Mouse (Mus musculus) mesoderm, embryonic 11.5 days (tissue): ENCODE measurements at regions not wholly inside any gene's neighbourhood (a gene's known extent, or its start where the extent isn't known, plus 50 kb on each side); places are given as distances from the start of the nearest gene placed in this dataset.
A peak's percentile ranks its signal among the peaks of the same experiment; 100 is the strongest.

ENCODE experiments used
- DNase-seq: peaks from one replicate; pipeline ENCODE4 v3.0.0-alpha.2; 2012; ENCODE audit warnings: low read depth, low spot score

DNA sequence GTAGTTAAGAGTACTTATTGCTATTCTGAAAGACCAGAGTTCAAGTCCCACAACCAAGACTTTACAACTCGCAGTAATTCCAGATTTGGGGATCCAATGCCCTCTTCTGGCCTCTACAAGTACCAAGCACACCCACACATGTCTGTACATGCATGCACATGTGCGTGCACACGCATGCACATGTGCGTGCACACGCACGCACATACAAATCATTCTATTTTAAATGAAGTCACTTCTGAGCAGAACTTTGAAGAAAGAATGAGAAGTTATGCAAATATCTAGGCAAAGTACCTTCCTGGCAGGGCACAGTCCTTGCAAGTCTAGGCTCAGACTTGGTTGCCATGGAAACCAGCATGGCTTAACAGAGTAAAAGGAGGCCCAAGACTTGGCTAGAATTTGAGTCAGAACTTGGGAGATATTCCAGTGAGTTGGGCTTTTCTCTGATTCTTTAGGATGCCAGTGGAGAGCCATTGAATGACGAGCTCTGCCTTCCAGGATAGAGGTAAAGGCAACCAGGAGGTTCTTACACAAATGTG is 265.4 kb upstream of the Atp2b1 start:
- no peak for DNase-seq

DNA sequence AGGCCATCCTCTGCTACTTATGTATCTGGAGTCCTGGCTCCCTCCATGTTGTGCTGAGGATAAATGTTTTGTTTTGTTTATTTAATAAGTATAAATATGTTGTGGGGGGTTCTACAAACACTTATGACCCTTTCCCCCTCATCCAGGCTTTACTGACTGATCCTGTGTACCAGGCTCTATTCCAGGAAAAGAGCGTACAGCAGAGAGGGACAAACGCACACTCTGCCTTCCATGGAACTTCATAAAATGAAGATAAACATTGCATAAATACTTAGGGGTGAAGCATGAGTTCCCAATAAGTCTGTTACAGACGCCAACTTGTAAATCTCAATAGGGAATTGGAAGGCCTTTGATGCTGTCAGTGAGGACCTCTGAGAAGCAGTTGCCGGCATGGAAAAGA is 263.7 kb upstream of the Atp2b1 start:
- no peak for DNase-seq

DNA sequence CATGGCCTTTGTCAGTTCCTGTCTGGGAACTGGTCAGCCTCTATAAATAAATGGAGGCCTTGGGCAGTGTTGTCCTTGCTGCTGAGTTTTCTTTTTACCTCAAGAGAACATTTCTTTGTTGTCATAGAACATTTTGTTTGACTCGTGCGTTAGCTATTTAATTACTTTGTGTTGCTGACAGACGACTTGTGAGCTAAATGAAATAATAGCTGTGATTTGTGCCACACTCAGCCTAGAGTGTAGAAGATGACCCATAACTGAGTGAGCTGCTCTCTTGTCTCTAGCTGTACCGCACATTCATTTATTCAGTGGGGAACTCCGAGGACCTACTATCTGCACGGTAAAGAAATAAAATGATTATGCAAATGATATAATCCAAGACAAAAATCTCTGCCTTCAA is 263.1 kb upstream of the Atp2b1 start:
- DNase-seq, result no peak

DNA sequence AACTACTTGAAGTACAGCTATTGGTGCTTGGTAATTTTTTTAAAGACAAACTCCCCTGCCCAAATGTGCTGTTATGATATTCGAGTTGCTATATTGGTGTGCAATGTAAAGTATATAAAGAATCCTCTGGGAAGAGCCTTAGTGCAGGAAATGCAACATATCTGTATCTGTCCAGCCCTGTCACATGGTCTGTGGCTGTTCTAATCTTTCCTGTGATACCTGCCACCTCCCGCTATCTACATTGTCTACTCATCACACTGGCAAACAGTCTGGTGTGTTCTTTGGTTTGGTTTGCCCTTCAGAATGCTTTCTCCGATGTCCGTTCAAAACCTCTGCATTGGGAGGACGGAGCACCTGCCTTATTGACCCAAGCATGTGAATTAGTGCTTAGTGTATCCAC is 262.6 kb upstream of the Atp2b1 start:
- DNase-seq, result no peak

DNA sequence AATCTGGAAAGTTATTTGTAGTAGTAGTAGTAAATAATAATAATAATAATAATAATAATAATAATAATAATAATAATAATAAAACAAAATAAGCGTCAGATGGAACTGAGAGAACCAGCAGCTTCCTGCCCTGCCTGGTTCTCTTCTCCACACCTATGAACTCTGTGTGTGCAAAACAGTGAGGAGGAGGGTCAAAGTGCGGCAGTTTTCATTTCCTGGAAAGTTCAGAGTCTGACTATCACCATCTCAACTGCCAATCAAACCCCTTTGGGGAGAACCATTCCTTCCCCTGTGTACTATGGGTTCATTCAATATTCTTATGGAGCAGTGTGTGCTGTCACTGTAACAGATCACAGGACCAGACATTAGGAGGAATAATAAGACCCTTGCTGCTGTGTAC is 262.1 kb upstream of the Atp2b1 start:
- no peak for DNase-seq

DNA sequence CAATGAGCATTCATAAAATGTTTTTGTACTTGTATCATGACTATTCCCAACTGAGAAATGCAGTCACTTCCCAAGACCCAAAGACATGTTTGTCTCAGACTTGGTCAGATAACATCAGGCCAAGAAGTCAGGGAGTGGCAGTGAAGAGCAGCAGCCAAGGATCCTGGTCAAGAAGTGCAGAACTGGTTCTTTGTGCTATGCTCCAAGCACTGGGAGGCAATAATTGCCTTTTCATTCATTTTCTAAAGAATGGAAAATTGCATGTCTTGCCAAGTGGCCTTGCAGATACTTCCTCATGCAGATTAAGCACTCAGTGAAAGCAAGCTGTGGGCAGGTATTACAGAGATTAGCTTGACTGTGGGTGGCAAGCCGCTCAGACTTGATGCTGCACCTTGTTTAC is 253.5 kb upstream of the Atp2b1 start:
- DNase-seq, result no peak

DNA sequence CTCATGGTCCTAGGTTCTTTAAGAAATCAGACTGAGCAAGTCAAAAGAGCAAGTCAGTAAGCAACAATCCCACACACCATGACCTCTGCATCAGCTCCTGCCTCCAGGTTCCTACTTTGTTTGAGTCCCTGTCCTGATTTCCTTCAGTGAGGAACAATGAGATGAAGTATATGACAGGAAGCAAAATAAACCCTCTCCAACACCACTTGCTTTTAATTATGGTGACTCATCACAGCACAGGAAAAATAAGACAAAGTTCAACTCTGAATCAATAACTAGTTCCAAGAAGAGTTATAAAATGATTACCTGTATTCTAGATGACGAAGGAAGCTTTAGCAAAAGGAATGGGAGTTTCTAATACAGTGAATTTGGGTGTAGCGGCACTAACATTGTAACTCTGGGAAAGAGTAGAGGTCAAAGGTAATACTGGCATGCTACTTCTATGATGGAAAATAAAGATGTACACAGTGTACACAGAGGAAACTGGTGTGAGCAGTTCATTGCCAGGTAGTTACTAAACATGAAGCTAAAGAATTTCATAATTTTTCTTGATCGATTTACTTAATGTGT is 248.2 kb upstream of the Atp2b1 start:
- DNase-seq, result no peak

DNA sequence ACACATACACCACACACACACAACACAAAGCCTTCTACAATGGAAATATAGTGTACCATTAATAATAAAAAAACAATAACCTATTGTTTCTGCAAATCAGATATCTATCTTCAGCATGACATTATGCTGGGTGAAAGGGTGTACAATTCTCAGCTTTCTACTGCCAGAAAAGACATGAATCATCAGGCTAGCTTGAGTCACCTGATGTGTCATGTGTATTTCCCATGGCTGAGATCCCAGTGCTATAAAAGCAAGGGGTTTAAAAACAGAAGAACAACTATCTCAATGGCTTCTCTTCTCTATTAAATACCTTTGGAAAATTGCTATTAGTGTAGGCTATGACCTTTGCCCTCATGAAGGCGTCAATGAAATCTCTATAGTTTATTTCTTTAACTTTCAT is 246.5 kb upstream of the Atp2b1 start:
- DNase-seq, result no peak

DNA sequence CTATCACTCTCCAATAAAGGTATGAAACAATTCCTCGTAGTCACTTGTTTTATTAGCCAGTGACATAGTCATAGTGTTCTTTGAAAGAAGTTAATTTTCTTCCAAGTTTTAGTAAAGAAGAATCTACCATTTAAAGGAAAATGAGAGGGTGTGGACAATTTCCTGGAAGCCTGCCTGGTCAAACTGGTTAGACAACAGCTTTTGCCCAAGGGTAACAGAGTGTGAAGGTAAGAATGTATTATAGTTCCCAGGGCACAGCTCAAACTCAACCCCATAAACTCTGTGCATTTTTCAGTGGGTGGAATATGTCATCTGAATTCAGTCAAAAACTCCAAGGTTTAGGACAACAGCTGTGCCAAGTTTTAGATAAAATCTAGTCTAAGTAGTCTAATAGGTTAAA is 240.1 kb upstream of the Atp2b1 start:
- no peak for DNase-seq

DNA sequence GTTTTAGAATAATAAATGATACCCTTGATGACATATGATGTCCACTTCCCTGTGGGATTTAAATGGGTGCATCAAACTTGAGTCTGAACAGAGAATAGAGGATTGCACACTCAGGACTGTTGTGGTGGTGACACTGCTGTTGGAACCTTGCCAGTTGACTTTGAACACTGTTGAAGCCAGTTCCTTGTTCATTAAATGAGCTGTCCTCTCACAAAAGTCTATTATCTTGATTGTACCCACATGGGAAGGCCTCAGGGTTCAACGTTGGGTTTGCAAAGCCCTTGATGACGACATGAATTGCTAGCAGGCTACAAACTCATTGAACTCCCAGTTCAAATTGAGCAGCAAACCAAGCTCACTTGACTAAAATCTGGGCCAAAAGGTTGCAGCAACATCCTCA is 237.3 kb upstream of the Atp2b1 start:
- no peak for DNase-seq

DNA sequence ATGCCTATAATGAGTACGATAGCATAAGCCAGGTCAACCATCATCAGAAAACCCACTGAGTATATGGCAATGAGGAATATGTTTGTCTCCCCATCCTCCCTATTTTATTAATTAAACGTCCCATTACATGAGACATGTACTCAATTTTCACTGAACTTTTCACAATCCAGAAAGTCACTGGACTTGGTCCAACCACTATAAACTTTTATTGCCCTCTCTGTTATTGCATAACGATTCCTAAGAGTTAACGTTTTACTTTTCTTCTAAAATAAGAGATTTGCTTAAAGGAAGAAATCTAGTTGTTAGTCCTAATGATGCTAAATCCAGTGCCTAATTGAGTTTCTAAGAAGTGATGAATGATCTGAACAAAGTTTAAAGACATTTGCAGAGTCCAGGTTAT is 236.0 kb upstream of the Atp2b1 start:
- no peak for DNase-seq

DNA sequence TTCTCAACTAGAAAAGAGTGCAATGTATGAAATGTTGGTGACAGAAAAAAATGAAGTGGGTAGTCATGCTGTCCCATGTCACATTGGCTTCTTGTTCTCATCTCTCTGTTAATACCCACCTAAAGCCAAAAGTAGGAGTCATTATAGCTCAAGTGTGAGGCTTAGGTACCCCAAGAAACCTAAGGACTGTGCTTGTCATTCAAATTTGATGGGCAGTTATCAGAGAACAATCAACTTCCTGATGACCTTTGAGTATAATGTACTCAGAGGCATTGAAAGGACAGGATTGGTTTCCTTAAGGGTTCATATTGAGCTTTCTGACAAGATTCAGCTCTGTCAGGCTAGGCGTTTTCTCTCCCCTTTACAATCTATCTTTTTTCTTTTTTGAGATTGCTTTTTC is 231.8 kb upstream of the Atp2b1 start:
- no peak for DNase-seq

DNA sequence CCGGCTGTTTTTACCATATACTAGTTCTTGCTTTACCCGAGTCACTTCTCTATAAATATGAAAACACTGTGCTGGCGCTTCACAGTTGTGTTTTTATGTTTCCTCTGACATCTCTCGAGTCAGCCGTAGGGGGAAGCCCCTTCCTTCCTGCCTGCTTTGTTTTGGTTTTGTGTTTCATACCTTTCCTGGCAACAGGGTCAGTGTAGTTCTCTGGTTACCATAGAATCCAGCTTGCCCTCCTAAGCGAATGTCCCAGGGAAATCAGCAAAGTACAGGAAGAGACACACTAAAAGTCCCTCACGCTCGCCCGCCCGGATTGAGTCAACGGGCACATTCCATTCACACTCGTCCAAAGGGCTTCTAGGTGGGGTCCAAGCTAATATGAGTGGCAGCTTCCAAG is 230.0 kb upstream of the Atp2b1 start:
- DNase-seq, result peak; percentile 62

DNA sequence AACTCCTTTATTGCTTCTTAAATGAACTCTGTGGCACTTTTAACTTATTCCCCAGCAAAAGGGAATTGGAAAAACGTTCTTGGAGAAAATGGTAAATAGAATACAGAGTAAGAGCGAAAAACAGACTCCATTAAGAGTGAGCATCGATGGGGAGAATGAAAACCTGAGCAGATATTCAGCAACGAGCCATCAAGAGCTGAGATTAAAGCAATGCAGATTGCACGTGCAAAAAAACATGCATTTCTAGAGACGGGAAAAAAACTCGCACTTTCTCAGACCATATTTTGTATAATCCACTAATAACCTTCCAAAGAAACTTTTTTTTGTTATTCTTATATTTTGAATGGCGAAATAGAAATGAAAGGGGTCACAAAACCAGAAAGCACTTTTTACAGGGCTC is 229.5 kb upstream of the Atp2b1 start:
- no peak for DNase-seq

DNA sequence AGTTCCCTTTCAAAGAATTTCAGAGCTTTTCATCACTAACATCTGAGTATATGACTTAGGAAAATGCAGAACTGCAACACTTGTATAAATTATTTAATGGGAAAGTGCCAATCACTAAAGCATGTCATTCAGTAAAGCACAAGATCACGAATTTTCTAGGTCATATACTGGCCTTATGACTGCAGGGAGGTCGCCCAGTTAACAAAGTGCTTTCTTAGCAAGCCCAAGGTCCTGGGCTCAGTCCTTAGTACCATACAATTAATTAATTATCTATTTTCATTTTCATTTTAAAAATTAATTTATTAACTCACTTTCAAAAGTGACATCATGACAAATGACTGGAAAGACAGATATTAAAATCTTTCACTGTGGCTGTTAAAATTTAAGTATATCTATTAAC is 228.5 kb upstream of the Atp2b1 start:
- DNase-seq, result no peak

DNA sequence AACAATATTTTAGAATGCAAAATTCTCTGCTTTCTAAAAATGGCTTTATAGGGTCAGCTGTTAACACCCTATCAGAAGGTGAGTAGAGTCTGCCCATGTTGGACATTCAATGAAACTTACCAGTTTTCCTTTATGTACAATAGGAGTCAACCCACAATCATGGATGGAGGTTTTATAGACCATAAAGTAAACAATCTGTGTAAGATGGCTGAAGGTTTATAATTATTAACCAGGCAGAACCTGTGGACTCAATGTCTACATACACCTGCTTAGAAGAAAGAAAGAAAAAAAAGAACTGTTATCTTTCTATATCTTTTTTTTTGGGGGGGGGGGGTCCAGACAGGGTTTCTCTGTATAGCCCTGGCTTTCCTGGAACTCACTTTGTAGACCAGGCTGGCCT is 227.8 kb upstream of the Atp2b1 start:
- no peak for DNase-seq

DNA sequence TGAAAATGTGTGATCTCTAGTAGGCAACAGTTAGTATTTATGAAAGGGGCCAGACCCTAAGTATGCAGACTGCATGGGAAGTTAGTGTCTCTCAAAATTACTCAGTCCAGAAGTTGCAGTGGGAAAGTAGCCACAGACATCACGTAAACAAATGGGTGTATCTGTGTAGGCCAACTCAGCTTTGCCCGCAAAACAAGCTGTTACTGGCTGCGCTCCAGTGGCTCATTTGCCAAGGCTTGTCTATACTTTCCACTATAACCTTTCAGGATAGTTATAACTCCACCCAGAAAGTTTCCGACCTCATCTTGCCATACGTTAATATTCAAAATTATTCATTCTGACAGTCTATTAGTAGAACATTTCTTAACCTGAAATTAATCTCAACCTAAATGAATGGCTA is 222.4 kb upstream of the Atp2b1 start:
- no peak for DNase-seq

DNA sequence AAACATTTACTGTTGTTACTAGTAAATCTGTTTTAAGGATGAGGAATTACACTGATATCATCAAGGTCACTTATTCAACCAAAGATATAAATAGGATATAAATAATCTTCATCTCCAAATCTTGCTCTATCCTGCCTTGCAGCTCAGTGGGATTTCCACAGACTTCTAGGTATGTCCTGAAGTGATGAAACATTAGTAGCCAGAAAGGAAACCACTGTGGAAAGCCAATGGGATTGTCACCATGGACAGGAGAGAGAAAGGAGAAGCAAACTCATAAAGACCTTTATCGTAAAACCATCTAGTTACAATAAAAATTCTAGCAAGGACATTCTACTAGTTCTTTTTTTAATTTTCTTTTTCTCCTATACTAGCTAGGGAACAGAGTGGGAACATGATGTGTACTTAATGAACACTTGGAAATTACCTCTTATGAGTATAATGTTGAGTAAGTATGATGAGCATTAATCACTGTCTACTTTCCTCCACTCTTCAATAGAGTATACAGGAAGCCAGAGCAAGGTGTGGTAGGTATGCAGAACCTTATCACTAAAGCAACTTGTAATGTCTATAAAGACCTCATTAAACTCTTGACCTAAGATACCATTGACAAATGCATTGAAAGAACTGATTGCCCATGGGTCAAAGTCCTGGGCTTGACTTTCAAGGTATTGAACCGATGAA is 219.4 kb upstream of the Atp2b1 start:
- no peak for DNase-seq

DNA sequence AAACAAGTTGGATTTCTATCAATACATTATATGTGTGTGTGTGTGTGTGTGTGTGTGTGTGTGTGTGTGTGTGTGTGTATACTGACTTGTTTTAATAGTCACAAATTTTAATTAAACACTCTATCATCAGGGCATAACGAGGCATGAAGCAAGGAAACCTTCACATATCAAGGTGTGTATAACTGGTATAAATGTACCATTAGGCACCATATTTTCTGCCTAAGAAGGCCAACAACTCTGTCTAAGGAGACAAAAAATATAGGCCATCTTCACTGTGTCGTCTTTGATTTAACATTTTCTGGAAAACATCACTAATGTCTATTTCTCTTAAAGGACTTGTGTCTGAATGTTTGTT is 218.9 kb upstream of the Atp2b1 start:
- no peak for DNase-seq

DNA sequence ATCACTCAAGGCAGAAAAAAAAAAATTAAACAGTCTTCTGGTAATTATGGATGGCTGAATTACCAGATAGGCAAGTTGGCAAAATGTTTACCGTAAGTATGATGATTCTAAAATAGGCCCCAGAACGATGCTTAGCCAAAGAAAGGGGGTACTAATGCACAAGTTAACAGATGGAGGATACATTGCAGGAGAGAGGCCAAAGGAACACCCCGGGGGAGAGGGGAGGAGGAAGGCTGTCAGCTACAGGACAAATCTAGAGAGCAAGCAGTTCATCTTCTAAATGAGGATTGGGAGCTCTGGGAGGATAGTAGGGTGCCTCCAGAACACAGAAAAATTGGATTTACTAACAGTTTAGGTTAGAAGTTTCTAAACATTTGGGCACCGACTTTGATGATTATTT is 216.3 kb upstream of the Atp2b1 start:
- no peak for DNase-seq

DNA sequence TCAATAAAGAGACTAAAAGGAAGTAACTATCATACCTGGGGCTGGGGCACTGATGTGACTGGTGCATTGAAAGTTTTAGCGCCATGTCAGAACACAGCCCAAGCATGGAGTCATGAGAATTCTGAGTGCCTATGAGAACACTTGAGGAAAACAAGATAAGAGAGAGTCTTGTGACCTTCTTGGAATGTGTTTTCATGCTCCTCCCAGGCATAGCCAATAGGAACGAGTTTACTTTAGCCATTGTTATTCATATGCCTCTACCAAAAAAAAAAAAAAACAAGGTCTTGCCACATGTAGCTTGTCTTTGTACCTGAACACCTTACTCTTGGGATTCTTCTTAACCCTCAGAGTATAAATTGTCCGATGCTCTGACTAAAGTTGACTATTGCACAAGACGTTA is 214.6 kb upstream of the Atp2b1 start:
- no peak for DNase-seq

DNA sequence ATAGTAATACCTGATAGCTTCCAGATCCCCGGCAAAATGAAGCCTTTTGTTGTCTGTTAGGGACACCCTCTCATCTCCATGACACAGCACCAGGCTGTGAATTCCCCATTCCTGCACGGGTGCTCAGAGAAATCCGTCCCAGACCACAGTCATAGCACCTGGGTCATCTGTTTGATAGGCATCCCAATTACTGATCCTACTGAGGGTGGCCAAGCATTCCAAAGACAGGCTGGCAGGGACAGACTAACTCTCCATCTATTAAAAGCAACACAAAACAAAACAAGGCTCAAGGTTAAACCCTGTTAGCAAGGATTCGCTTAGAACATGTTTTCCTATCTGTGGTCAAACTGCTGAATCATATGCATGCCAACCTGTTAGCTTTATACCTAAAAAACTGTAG is 213.8 kb upstream of the Atp2b1 start:
- no peak for DNase-seq

DNA sequence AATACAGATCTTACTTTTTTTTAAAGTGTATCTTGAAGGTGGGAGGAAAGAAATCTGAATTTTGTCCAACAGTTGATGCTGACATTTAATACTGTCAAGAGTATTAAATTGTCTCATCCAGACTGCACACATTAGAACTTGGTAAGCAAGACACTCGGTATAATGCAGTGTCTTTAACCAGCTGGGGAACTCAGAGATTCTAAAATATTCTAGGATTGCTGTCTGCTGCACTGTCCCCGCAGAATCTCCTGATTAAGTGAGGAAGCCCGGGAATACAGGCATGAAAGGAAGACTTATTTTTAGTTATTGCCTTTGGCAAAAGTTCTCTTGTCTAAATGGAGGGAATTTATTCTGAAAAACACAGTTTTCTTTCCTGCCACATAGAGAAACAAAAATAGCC is 212.9 kb upstream of the Atp2b1 start:
- no peak for DNase-seq
